In genomic region chr6:52305877-52306389, GRCm38 (mm10) we compare ENCODE assay signal across 9 mouse cellular contexts. TPM values are rescaled to one million over a fixed set of nuclear protein-coding genes. Genes with fewer than 3 reads are reported as not detected.
DNase-seq lines count a peak whose midpoint lies in the region; ATAC-seq lines count a peak whose summit lies in the region.
"Had no signal": no experiment of that assay in that cellular context is flagged by ENCODE, and none has a peak within 500 bp of the region (broad histone marks: within the 10 kb centered on the region; RNA-seq: fewer than 3 reads in every experiment).

No protein-coding gene starts in this region.

- H3K27me3 ChIP-seq in hindbrain, embryonic 13.5 days: peaks cover 90% of the 10 kb centered on the region

- under 1% methylated on average over 30 of the region's 30 CpGs for WGBS in hindbrain, embryonic 13.5 days

- DNase-seq in brain, adult 2 months (ENCODE audit: low read depth, low spot score): peak; percentile 63
- DNase-seq in frontal cortex, postnatal 36 days (ENCODE audit: low spot score in 2 of 2): peak; percentile 58 to 72
- DNase-seq in layer of hippocampus, postnatal 36 days: peak; percentile 59 to 67
- DNase-seq in lung, postnatal 10 days: peak; percentile 77
- DNase-seq in retina, embryonic 14.5 days (ENCODE audit: low spot score): peak; percentile 80
- peak; percentile 61 for DNase-seq in urinary bladder, adult 2 months (ENCODE audit: low spot score)

- peak overlapping the region; percentile 46 for H3K9ac ChIP-seq in hindbrain, embryonic 13.5 days

- H3K4me3 ChIP-seq in hindbrain, embryonic 13.5 days: peak overlapping the region; percentile 41

- H3K4me2 ChIP-seq in hindbrain, embryonic 13.5 days: peak overlapping the region; percentile 59

- ATAC-seq in CD4-positive, CD25-positive, alpha-beta regulatory T cell, adult 4 months: peak; percentile 71
- ATAC-seq in hindbrain, embryonic 13.5 days (ENCODE audit: low FRiP score): peak; percentile 90

- no peak overlapping the region; the same call in 1 of the 2 replicates for H3K27ac ChIP-seq in hindbrain, embryonic 13.5 days

- H3K9me3 ChIP-seq in hindbrain, embryonic 13.5 days: no peaks in the 10 kb centered on the region

- H3K36me3 ChIP-seq in hindbrain, embryonic 13.5 days: no peaks in the 10 kb centered on the region

- H3K4me1 ChIP-seq in hindbrain, embryonic 13.5 days (replicated peaks): peaks cover 10% of the 10 kb centered on the region

RNA-seq across cellular contexts. Expression of gene Evx1, which starts 7.4 kb away (rescaled TPM):
- polyA plus RNA-seq in CD4-positive, CD25-positive, alpha-beta regulatory T cell, adult 4 months (2017; shearing (Covaris generic)): not detected
- 3.5 and 3.7 TPM in 2 replicates for polyA plus RNA-seq in hindbrain, embryonic 13.5 days (2015; fragmentation: Nextera tagmentation; extraction: Ambion mirVana)
- not detected for total RNA-seq in layer of hippocampus, postnatal 36 days (2021)
- polyA plus RNA-seq in urinary bladder, adult 2 months (2012; rRNA removed): 1.1 TPM in 2 replicates
- total RNA-seq: adrenal gland, postnatal 4 days had no signal

RNA-seq across cellular contexts. Expression of gene Hoxa13, which starts 45.3 kb away (rescaled TPM):
- polyA plus RNA-seq in CD4-positive, CD25-positive, alpha-beta regulatory T cell, adult 4 months (2017; shearing (Covaris generic)): not detected
- polyA plus RNA-seq in hindbrain, embryonic 13.5 days (2015; fragmentation: Nextera tagmentation; extraction: Ambion mirVana): not detected in 2 replicates
- total RNA-seq in layer of hippocampus, postnatal 36 days (2021): not detected
- polyA plus RNA-seq in urinary bladder, adult 2 months (2012; rRNA removed): 32.5 and 40.7 TPM in 2 replicates
- total RNA-seq: adrenal gland, postnatal 4 days had no signal

Comparison
In these comparisons a context has a peak if more than half of its experiments do, and no peak if none do; other contexts are left out.
1. RNA of gene Hoxa13, which starts 45.3 kb away (polyA plus RNA-seq): 32.5 to 40.7 TPM in urinary bladder, adult 2 months; not detected in CD4-positive, CD25-positive, alpha-beta regulatory T cell, adult 4 months and not detected in hindbrain, embryonic 13.5 days; every median in the first group is over 10 times any median in the second.
2. Peak in every context shown above with its lines, with median percentiles within 50 percentile points of each other: DNase-seq.